In the genomic region with DNA sequence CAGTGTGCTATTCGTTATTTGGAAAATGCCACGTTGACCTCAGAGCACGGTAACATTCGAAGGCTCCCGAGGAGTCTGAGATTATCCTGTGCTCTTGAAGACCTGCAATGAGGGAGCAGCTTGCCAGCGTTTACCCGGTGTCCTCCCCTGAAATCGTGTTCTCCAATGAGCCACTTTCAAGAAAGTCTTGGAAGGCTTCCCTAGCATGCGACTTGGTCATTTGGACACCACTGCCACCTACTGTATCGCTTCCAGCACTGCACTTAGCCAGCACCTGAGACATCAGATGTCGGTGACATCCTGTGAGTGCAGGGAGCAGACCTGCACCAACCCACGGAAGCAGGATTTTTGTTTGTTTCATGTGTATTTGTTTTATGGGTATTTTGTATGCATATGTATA, we compare ENCODE assay signal across 8 mouse cellular contexts. TPM values are rescaled to one million over a fixed set of nuclear protein-coding genes. Genes with fewer than 3 reads are reported as not detected.
DNase-seq lines count a peak whose midpoint lies in the region; ATAC-seq and TF ChIP-seq lines count a peak whose summit lies in the region.

No protein-coding gene starts in this region.

- no peak overlapping the region for H3K27ac ChIP-seq in intestine, postnatal 0 days (ENCODE audit: low read depth, low read length)
- H3K27ac ChIP-seq in midbrain, embryonic 12.5 days (replicated peaks) = no peak overlapping the region
- H3K27ac ChIP-seq in stomach, embryonic 14.5 days (ENCODE audit: low read length) = no peak overlapping the region

- ATAC-seq in granulocyte monocyte progenitor cell, adult 5-6 weeks (replicated peaks; ENCODE audit: poor library complexity, severe bottlenecking) = peak; percentile 89
- ATAC-seq in intestine, postnatal 0 days = no peak
- ATAC-seq in midbrain, embryonic 12.5 days (ENCODE audit: low FRiP score, low read depth) = no peak
- ATAC-seq in stomach, embryonic 14.5 days (ENCODE audit: insufficient number of reproducible peaks, insufficient read depth, low FRiP score, low read depth) = no peak; the same call in 1 of the 2 replicates

- H3K4me1 ChIP-seq in intestine, postnatal 0 days (replicated peaks; ENCODE audit: control insufficient read depth, insufficient read depth, low read length) = no peaks in the 10 kb centered on the region
- H3K4me1 ChIP-seq in midbrain, embryonic 12.5 days = no peaks in the 10 kb centered on the region
- no peaks in the 10 kb centered on the region for H3K4me1 ChIP-seq in stomach, embryonic 14.5 days (ENCODE audit: control insufficient read depth, insufficient read depth, low read length)

- peak; percentile 96 for TF ChIP-seq CTCF in intestine, postnatal 0 days (IDR thresholded peaks at IDR 0.05; ENCODE audit: low read depth)

- DNase-seq in 3T3-L1 (ENCODE audit: low read depth, low spot score) = peak; percentile 80
- peak; percentile 48 to 53 for DNase-seq in adrenal gland, adult 18-20 months (ENCODE audit: low spot score in 2 of 2)
- peak; percentile 62 for DNase-seq in embryo, embryonic 11.5 days (ENCODE audit: low read depth, low spot score)
- peak; percentile 70 to 73 for DNase-seq in left cerebral cortex, postnatal 10 days (ENCODE audit: extremely low spot score in 1 of 2, low spot score in 2 of 2)

- no peaks in the 10 kb centered on the region for H3K9me3 ChIP-seq in intestine, postnatal 0 days (ENCODE audit: control insufficient read depth)
- no peaks in the 10 kb centered on the region for H3K9me3 ChIP-seq in midbrain, embryonic 12.5 days
- no peaks in the 10 kb centered on the region for H3K9me3 ChIP-seq in stomach, embryonic 14.5 days (ENCODE audit: control insufficient read depth, low read depth, low read length)

- no peak overlapping the region for H3K4me2 ChIP-seq in intestine, postnatal 0 days (replicated peaks; ENCODE audit: low read depth)
- peak overlapping the region; percentile 22; the same call in 1 of the 2 replicates for H3K4me2 ChIP-seq in midbrain, embryonic 12.5 days (replicated peaks)
- 0 out of 2 replicates have a peak overlapping the region, but pooled peaks have one; percentile 10 for H3K4me2 ChIP-seq in stomach, embryonic 14.5 days (replicated peaks; ENCODE audit: low read depth, low read length)

- no peak overlapping the region for H3K9ac ChIP-seq in intestine, postnatal 0 days (ENCODE audit: low read depth, low read length)
- H3K9ac ChIP-seq in midbrain, embryonic 12.5 days (replicated peaks) = no peak overlapping the region
- no peak overlapping the region for H3K9ac ChIP-seq in stomach, embryonic 14.5 days (replicated peaks; ENCODE audit: low read depth, low read length)

- intact Hi-C loops in left cerebral cortex, postnatal 10 days (cut with DNase I) = loop anchor here (10.0 kb wide), 1 partner anchor 216 kb away; no protein-coding TSS in a partner anchor

- no peak overlapping the region for H3K4me3 ChIP-seq in intestine, postnatal 0 days (ENCODE audit: low read depth, low read length)
- no peak overlapping the region for H3K4me3 ChIP-seq in midbrain, embryonic 12.5 days
- no peak overlapping the region for H3K4me3 ChIP-seq in stomach, embryonic 14.5 days (ENCODE audit: low read depth, low read length)

- no peaks in the 10 kb centered on the region for H3K36me3 ChIP-seq in intestine, postnatal 0 days (ENCODE audit: control insufficient read depth, insufficient read depth)
- H3K36me3 ChIP-seq in midbrain, embryonic 12.5 days = no peaks in the 10 kb centered on the region
- no peaks in the 10 kb centered on the region for H3K36me3 ChIP-seq in stomach, embryonic 14.5 days (ENCODE audit: control insufficient read depth, insufficient read depth, low read length)

- H3K27me3 ChIP-seq in intestine, postnatal 0 days (replicated peaks; ENCODE audit: control insufficient read depth, insufficient read depth, low read length) = 0 out of 2 replicates have a peak, but pooled peaks cover 5% of the 10 kb centered on the region
- H3K27me3 ChIP-seq in midbrain, embryonic 12.5 days = 0 out of 2 replicates have a peak, but pooled peaks cover 6% of the 10 kb centered on the region
- H3K27me3 ChIP-seq in stomach, embryonic 14.5 days (ENCODE audit: control insufficient read depth, insufficient read depth, low read length) = no peaks in the 10 kb centered on the region

- 5% methylated on average over 12 of the region's 12 CpGs for WGBS in intestine, postnatal 0 days
- WGBS in midbrain, embryonic 12.5 days = 8% methylated on average over 12 of the region's 12 CpGs
- 5% methylated on average over 12 of the region's 12 CpGs for WGBS in stomach, embryonic 14.5 days

RNA-seq across cellular contexts. Expression of a gene that starts 15.4 kb away (rescaled TPM):
- total RNA-seq in adrenal gland, adult 18-20 months (2021) = 10 to 100 TPM; 32.9 to 41.5 TPM
- total RNA-seq in granulocyte monocyte progenitor cell, adult 5-6 weeks (2014; fragmentation: Nextera tagmentation) = not detected in 2 replicates
- not detected in 2 replicates for total RNA-seq in granulocyte monocyte progenitor cell, adult 5-6 weeks (2017)
- polyA plus RNA-seq in intestine, postnatal 0 days (2015; fragmentation: Nextera tagmentation; extraction: Ambion mirVana) = 14.3 and 14.4 TPM in 2 replicates
- 1 to 10 TPM; 1.1 to 2.2 TPM for total RNA-seq in left cerebral cortex, postnatal 10 days (2021)
- 0.51 and 0.56 TPM in 2 replicates for polyA plus RNA-seq in midbrain, embryonic 12.5 days (2016; fragmentation: Nextera tagmentation; extraction: Ambion mirVana)
- 1.7 TPM in 2 replicates for polyA plus RNA-seq in stomach, embryonic 14.5 days (2014; fragmentation: Nextera tagmentation; extraction: Ambion mirVana)

RNA-seq across cellular contexts. Expression of a gene that starts 55.0 kb away (rescaled TPM):
- 1 to 10 TPM; 6.9 to 7.1 TPM for total RNA-seq in adrenal gland, adult 18-20 months (2021)
- total RNA-seq in granulocyte monocyte progenitor cell, adult 5-6 weeks (2014; fragmentation: Nextera tagmentation) = not detected in 2 replicates
- not detected in 2 replicates for total RNA-seq in granulocyte monocyte progenitor cell, adult 5-6 weeks (2017)
- 0.89 and 1.1 TPM in 2 replicates for polyA plus RNA-seq in intestine, postnatal 0 days (2015; fragmentation: Nextera tagmentation; extraction: Ambion mirVana)
- 1 to 10 TPM; 7.3 to 8.2 TPM for total RNA-seq in left cerebral cortex, postnatal 10 days (2021)
- polyA plus RNA-seq in midbrain, embryonic 12.5 days (2016; fragmentation: Nextera tagmentation; extraction: Ambion mirVana) = 10.0 and 10.1 TPM in 2 replicates
- polyA plus RNA-seq in stomach, embryonic 14.5 days (2014; fragmentation: Nextera tagmentation; extraction: Ambion mirVana) = 2.9 and 3.0 TPM in 2 replicates

Comparison
In these comparisons a context has a peak if more than half of its experiments do, and no peak if none do; other contexts are left out.
1. RNA of a gene that starts 15.4 kb away (total RNA-seq): 32.9 to 41.5 TPM in adrenal gland, adult 18-20 months; 1.1 to 2.2 TPM in left cerebral cortex, postnatal 10 days and not detected in granulocyte monocyte progenitor cell, adult 5-6 weeks; every median in the first group is over 10 times any median in the second.
2. RNA of a gene that starts 55.0 kb away (total RNA-seq): 7.3 to 8.2 TPM in left cerebral cortex, postnatal 10 days and 6.9 to 7.1 TPM in adrenal gland, adult 18-20 months; not detected in granulocyte monocyte progenitor cell, adult 5-6 weeks; every median in the first group is over 4 times any median in the second.
3. Peak in every context shown above with its lines, with median percentiles within 50 percentile points of each other: DNase-seq.